Mouse (Mus musculus) CH12.LX (cell line): ENCODE data around the gene Snx3. TPM values are rescaled to one million over a fixed set of nuclear protein-coding genes. Genes with fewer than 3 reads are reported as not detected.

Experiments
- DNase-seq: peaks from one replicate; pipeline ENCODE4 v3.0.0-alpha.2; 2013; ENCODE audit errors: extremely low read depth
- H3K27ac ChIP-seq: 2 replicates; pipeline ENCODE4 v1.5.1; 2012; ENCODE audit warnings: low read depth, mild to moderate bottlenecking, control low read depth, moderate library complexity; ENCODE audit not compliant: insufficient read depth
- H3K27me3 ChIP-seq: replicated peaks from 2 replicates; pipeline ENCODE3; 2012; ENCODE audit warnings: inconsistent platforms
- H3K36me3 ChIP-seq, 2 experiments: replicated peaks in 1 of 2; 2 replicates each; pipeline versions ENCODE3 to v1.6.1; 2012; ENCODE audit warnings: inconsistent platforms in 1 of 2, low read length in 1 of 2, mild to moderate bottlenecking in 1 of 2, mixed read lengths in 1 of 2, moderate library complexity in 1 of 2; ENCODE audit not compliant: control insufficient read depth in 1 of 2, insufficient read depth in 1 of 2
- H3K4me1 ChIP-seq, 2 experiments: 2 replicates each; pipeline ENCODE4 v1.6.1; 2012; ENCODE audit warnings: inconsistent platforms in 1 of 2, moderate library complexity in 1 of 2; ENCODE audit not compliant: insufficient read depth in 2 of 2, control insufficient read depth in 1 of 2
- H3K4me2 ChIP-seq: 2 replicates; pipeline ENCODE4 v1.6.1; 2012; ENCODE audit warnings: low read depth, mild to moderate bottlenecking, control low read depth; ENCODE audit not compliant: poor library complexity, insufficient read depth, severe bottlenecking
- H3K4me3 ChIP-seq, 3 experiments: fragments of 150-350 bp in 1 of 3; sonication (generic) in 1 of 3; replicated peaks in 1 of 3; 2 replicates each; pipeline versions ENCODE3 to v1.5.1; 2011 to 2012; ENCODE audit warnings: low read depth in 2 of 3, low read length in 2 of 3, mild to moderate bottlenecking in 2 of 3, moderate library complexity in 2 of 3, control low read depth in 1 of 3, improper control_type of control experiment in 1 of 3, inconsistent platforms in 1 of 3, mixed read lengths in 1 of 3; ENCODE audit not compliant: poor library complexity in 1 of 3
- H3K79me2 ChIP-seq: replicated peaks from 2 replicates; pipeline ENCODE4 v1.6.1; 2012; ENCODE audit warnings: mild to moderate bottlenecking, moderate library complexity; ENCODE audit not compliant: control insufficient read depth, poor library complexity, insufficient read depth, severe bottlenecking; ENCODE audit errors: extremely low read depth
- H3K9ac ChIP-seq: 2 replicates; pipeline ENCODE4 v1.6.1; 2012; ENCODE audit warnings: low read depth, mild to moderate bottlenecking, control low read depth, moderate library complexity; ENCODE audit not compliant: insufficient read depth
- H3K9me3 ChIP-seq: replicated peaks from 2 replicates; pipeline ENCODE3; 2012; ENCODE audit warnings: low read length, inconsistent platforms, mixed read lengths
- CTCF ChIP-seq, 2 experiments: IDR thresholded peaks in 1 of 2; conservative IDR thresholded peaks in 1 of 2; 2 replicates each; pipeline ENCODE4 v1.5.1; 2011 to 2012; ENCODE audit warnings: low read depth in 2 of 2, low read length in 2 of 2, improper control_type of control experiment in 1 of 2, inconsistent platforms in 1 of 2, mild to moderate bottlenecking in 1 of 2, moderate library complexity in 1 of 2
- E2F4 ChIP-seq: IDR thresholded peaks from 2 replicates; pipeline ENCODE4 v1.6.1; 2011; ENCODE audit warnings: low read depth, low read length, improper control_type of control experiment; ENCODE audit not compliant: insufficient replicate concordance
- ELF1 ChIP-seq: IDR thresholded peaks from 2 replicates; pipeline ENCODE4 v1.6.1; 2014; ENCODE audit warnings: low read depth, mild to moderate bottlenecking, inconsistent platforms, low read length, improper control_type of control experiment
- ETS1 ChIP-seq: conservative IDR thresholded peaks from 2 replicates; pipeline ENCODE4 v1.6.1; 2012; ENCODE audit warnings: low read depth, mild to moderate bottlenecking, inconsistent platforms, low read length, improper control_type of control experiment, moderate library complexity
- GABPA ChIP-seq: IDR thresholded peaks from 2 replicates; pipeline ENCODE4 v1.6.1; 2012; ENCODE audit warnings: low read depth, low read length, improper control_type of control experiment, inconsistent platforms; ENCODE audit not compliant: insufficient replicate concordance
- IRF4 ChIP-seq: IDR thresholded peaks from 2 replicates; pipeline ENCODE4 v1.6.1; 2014; ENCODE audit warnings: low read depth, mild to moderate bottlenecking, inconsistent platforms, low read length, improper control_type of control experiment
- MAFK ChIP-seq: IDR thresholded peaks from 2 replicates; pipeline ENCODE4 v1.6.1; 2011; ENCODE audit warnings: low read length, improper control_type of control experiment; ENCODE audit not compliant: insufficient replicate concordance
- MXI1 ChIP-seq: IDR thresholded peaks from 2 replicates; pipeline ENCODE4 v1.6.1; 2011; ENCODE audit warnings: mild to moderate bottlenecking, low read depth, low read length, improper control_type of control experiment
- POLR2AphosphoS2 ChIP-seq: IDR thresholded peaks from 2 replicates; pipeline ENCODE4 v1.6.1; 2011; ENCODE audit warnings: low read depth, low read length, improper control_type of control experiment
- SMC3 ChIP-seq: IDR thresholded peaks from 2 replicates; pipeline ENCODE4 v1.6.1; 2011; ENCODE audit warnings: low read depth, low read length, improper control_type of control experiment
- TCF12 ChIP-seq: IDR thresholded peaks from 2 replicates; pipeline ENCODE4 v1.6.1; 2014; ENCODE audit warnings: low read depth, mild to moderate bottlenecking, inconsistent platforms, low read length, improper control_type of control experiment
- USF1 ChIP-seq: IDR thresholded peaks from 2 replicates; pipeline ENCODE4 v1.6.1; 2014; ENCODE audit warnings: low read depth, mild to moderate bottlenecking, inconsistent platforms, low read length, improper control_type of control experiment
- ZC3H11A ChIP-seq: IDR thresholded peaks from 2 replicates; pipeline ENCODE4 v1.6.1; 2012; ENCODE audit warnings: low read depth, mild to moderate bottlenecking, inconsistent platforms, low read length, improper control_type of control experiment
- dilution Hi-C: fragments of 300-500 bp; cut with MboI; formaldehyde crosslinking; loops from 2 replicates; pipeline ENCODE4 v1.14.3; 2020; ENCODE audit warnings: low sequenced_read_pairs; ENCODE audit not compliant: extremely low pct_unique_long_range_greater_than_20kb, extremely low pct_ligation_motif_present
- in situ Hi-C: fragments of 300-500 bp; cut with MboI; formaldehyde crosslinking; loops from 3 replicates; pipeline ENCODE4 v1.14.3; 2019; ENCODE audit warnings: low sequenced_read_pairs, low pct_ligation_motif_present, low pct_unique_long_range_greater_than_20kb, mixed read lengths
- polyA plus RNA-seq: library from polyadenylated mRNA; unstranded; fragments of >175 nt; gene quantifications from 2 replicates; pipeline ENCODE4 v1.2.1, GENCODE M21; 2012; ENCODE audit warnings: low read depth; ENCODE audit not compliant: insufficient read length
- total RNA-seq, 2 experiments: library from RNA; depleted of rRNA; stranded (reverse); fragments of 300-350 nt in 1 of 2; fragments of >200 nt in 1 of 2; gene quantifications; 2 replicates each; pipeline ENCODE4 v1.2.3; 2012 to 2014

The Snx3 gene
- total and polyA plus RNA-seq, 3 experiments: 65.5 to 187 (median 115) TPM

DNA sequence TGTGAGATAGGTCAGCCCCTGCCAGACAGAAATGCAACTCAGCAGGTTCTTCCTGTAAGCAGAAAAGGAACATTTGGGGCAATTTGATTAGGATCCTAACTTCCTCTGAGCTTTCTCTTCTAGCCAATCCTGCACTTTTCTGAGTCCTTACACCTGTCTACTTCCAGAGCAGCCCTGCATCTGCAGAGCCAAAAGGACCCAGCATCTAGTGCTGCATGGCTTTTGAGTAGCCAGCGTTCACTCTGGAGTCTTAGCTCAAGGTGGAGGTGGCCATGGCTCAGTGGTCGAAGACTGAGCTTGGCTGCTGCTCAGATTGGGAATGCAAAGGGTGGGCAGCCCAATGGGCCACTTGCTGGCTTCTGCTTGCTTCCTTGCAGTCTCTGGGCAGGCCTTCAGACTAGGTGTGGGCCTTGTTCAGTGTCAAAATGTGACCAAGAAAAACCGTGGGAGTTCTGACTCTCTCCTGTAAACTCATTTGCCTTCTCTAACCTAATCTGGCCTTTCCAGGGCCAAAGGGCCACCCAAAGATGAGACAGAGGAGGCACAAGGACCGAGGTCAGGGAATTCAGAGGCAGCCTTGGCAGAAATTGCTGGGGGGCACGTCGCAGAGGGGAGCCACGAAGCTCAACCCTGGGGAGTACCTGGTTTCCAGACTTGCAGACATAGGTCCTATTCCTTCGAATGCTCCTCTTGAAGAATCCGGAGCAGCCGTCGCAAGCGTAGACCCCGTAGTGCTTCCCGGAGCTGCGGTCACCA lies 75.9 kb downstream of the Snx3 start:
- Histone ChIP-seq H3K36me3 (no peaks in the 10 kb centered on the region), H3K4me3 (no peak overlapping the region), H3K9me3 (peaks cover 7% of the 10 kb centered on the region), H3K4me1 (peaks cover 0 to 1% of the 10 kb centered on the region in 2 experiments; a peak in 1 of 4 replicates), H3K79me2 (no peaks in the 10 kb centered on the region), H3K4me2 (no peak overlapping the region), H3K27ac (no peak overlapping the region), H3K9ac (no peak overlapping the region), H3K27me3 (no peaks in the 10 kb centered on the region)
- dilution Hi-C loops: no loop called here
- in situ Hi-C loops: no loop called here
- TF ChIP-seq ETS1 (no peak), SMC3 (no peak)
- no peak for DNase-seq

DNA sequence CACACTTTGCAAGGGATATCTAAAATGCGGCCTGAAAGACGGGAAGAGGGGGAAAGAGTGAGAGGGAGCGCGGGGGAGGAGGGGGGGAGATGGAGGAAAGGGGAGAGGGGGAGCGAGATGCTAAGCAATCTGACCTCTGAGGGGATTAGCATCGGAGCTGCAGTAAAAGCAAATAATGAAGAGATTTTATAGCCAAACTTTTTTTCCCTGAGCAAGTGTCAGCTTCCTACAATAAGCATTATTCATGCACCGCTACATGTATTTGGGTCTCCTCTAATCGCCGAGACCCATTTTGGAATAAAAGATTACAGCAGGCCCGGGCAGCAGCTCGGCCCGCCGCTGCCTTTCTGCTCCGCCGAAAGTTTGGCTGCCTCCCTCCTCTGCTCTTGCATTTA lies 76.4 kb downstream of the Snx3 start:
- Histone ChIP-seq H3K9ac (no peak overlapping the region), H3K79me2 (no peaks in the 10 kb centered on the region), H3K9me3 (peaks cover 13% of the 10 kb centered on the region), H3K4me1 (no peaks in the 10 kb centered on the region)
- dilution Hi-C loops: no loop called here
- TF ChIP-seq ZC3H11A (no peak), USF1 (no peak), GABPA (no peak), E2F4 (no peak), IRF4 (no peak), MAFK (no peak), MXI1 (no peak), ELF1 (no peak), CTCF (conservative IDR thresholded peaks at IDR 0.05 in 1 of 2, IDR thresholded peaks at IDR 0.05 in 1 of 2; ENCODE audit: low read depth in 2 of 2, low read length in 2 of 2) (no peak), POLR2AphosphoS2 (no peak), TCF12 (no peak)
- TF ChIP-seq, all 38 proteins: peak for 0
- in situ Hi-C loops: no loop called here
- Histone ChIP-seq H3K4me2 (no peak overlapping the region), H3K36me3 (no peaks in the 10 kb centered on the region), H3K27ac (no peak overlapping the region), H3K27me3 (no peaks in the 10 kb centered on the region), H3K4me3 (no peak overlapping the region)
- no peak for DNase-seq
